Mouse (Mus musculus) kidney, postnatal 36 days (tissue): Measurements from ENCODE around the gene Tenm3.
A peak's percentile ranks its signal among the peaks of the same experiment; 100 is the strongest.

Experiments
- DNase-seq, 2 experiments: peaks; one replicate each; pipeline ENCODE4 v3.0.0; 2021 to 2022; ENCODE audit warnings: mixed read lengths in 2 of 2

The Tenm3 gene

GRCm38 (mm10) chr8:48740147-48740881, 103.4 kb downstream of the Tenm3 start:
- no peak for DNase-seq

- no peak for DNase-seq
Measured at GRCm38 (mm10) chr8:48733731-48734130, 110.0 kb downstream of the Tenm3 start.

- DNase-seq, result peak; percentile 7 to 42
Measured at GRCm38 (mm10) chr8:48733057-48733456, 110.7 kb downstream of the Tenm3 start.

- peak; percentile 60 to 84 for DNase-seq
Measured at GRCm38 (mm10) chr8:48730701-48731100, 113.0 kb downstream of the Tenm3 start.

GRCm38 (mm10) chr8:48728833-48729690, 114.7 kb downstream of the Tenm3 start:
- no peak for DNase-seq

GRCm38 (mm10) chr8:48728006-48728405, 115.7 kb downstream of the Tenm3 start:
- DNase-seq, result no peak

- DNase-seq, result no peak
Measured at GRCm38 (mm10) chr8:48722744-48723143, 121.0 kb downstream of the Tenm3 start.

GRCm38 (mm10) chr8:48722318-48722717, 121.4 kb downstream of the Tenm3 start:
- DNase-seq, result no peak

- DNase-seq, result no peak
Measured at GRCm38 (mm10) chr8:48721376-48721775, 122.4 kb downstream of the Tenm3 start.

- no peak for DNase-seq
Measured at GRCm38 (mm10) chr8:48715616-48716015, 128.1 kb downstream of the Tenm3 start.

GRCm38 (mm10) chr8:48706666-48707065, 137.1 kb downstream of the Tenm3 start:
- DNase-seq, result no peak

GRCm38 (mm10) chr8:48704885-48705515, 138.8 kb downstream of the Tenm3 start:
- DNase-seq, result no peak

GRCm38 (mm10) chr8:48704485-48704884, 139.3 kb downstream of the Tenm3 start:
- peak; percentile 21 to 33 for DNase-seq

- DNase-seq, result peak; percentile 60 to 68
Measured at GRCm38 (mm10) chr8:48690665-48691395, 152.9 kb downstream of the Tenm3 start.

GRCm38 (mm10) chr8:48688706-48689105, 155.0 kb downstream of the Tenm3 start:
- no peak for DNase-seq

- DNase-seq, result peak in 1 of 2 experiments; percentile 17
Measured at GRCm38 (mm10) chr8:48688188-48688587, 155.6 kb downstream of the Tenm3 start.

- no peak for DNase-seq
Measured at GRCm38 (mm10) chr8:48673476-48673875, 170.3 kb downstream of the Tenm3 start.

- no peak for DNase-seq
Measured at GRCm38 (mm10) chr8:48672471-48672870, 171.3 kb downstream of the Tenm3 start.

GRCm38 (mm10) chr8:48671318-48671717, 172.4 kb downstream of the Tenm3 start:
- DNase-seq, result peak in 1 of 2 experiments; percentile 25

GRCm38 (mm10) chr8:48670895-48671294, 172.9 kb downstream of the Tenm3 start:
- DNase-seq, result no peak

- no peak for DNase-seq
Measured at GRCm38 (mm10) chr8:48670387-48670786, 173.4 kb downstream of the Tenm3 start.

- DNase-seq, result no peak
Measured at GRCm38 (mm10) chr8:48665193-48665592, 178.6 kb downstream of the Tenm3 start.

- DNase-seq, result no peak
Measured at GRCm38 (mm10) chr8:48659226-48659625, 184.5 kb downstream of the Tenm3 start.
